Mouse (Mus musculus): Measurements from ENCODE around the gene Psg17. TPM values are rescaled to one million over a fixed set of nuclear protein-coding genes. Genes with fewer than 3 reads are reported as not detected.

Gene Psg17
- total RNA-seq (2023) = not detected

DNA sequence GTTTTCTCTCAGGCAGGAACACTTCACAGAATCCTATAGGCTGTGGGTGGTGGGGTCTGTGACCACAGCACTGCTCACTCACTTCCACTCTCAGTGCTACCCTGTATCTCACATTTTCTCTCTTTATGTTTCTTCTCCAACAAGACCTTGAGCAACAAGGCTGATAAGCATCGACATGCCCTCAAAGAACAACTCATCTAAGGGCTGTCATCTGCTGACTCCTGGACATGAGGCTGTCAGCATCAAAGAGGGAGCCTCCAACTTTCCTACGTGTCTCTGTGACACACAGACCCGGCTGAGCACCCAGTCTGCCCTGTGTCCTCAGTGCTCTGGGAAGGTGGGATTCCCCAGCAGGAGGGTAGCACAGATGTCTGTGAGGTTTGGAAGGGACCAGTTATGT, at the start of gene Psg17:
TSS of gene Psg17 (minus strand) at position 101 of the 400 bp plus-strand sequence.

DNA sequence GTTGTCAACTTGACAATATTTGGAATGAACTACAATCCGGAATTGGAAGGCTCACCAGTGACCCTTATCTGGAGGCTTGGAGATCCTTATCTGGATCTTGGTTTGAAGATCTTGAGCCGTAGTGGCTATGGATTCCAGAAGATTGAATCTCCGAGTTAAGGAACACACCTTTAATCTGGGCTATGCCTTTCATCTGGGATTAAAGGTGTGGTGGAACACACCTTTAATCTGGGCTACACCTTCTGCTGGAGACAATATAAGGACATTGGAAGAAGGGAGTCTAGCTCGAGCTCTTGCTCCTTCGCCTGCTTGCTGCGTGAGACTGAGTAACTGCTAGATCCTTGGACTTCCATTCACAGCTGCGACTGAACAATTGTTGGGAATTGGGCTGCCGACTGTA, 49.6 kb upstream of the Psg17 start, which contains the start of gene Pglyrp1:
TSS of gene Pglyrp1 (plus strand) at position 301 of the 400 bp plus-strand sequence.

DNA sequence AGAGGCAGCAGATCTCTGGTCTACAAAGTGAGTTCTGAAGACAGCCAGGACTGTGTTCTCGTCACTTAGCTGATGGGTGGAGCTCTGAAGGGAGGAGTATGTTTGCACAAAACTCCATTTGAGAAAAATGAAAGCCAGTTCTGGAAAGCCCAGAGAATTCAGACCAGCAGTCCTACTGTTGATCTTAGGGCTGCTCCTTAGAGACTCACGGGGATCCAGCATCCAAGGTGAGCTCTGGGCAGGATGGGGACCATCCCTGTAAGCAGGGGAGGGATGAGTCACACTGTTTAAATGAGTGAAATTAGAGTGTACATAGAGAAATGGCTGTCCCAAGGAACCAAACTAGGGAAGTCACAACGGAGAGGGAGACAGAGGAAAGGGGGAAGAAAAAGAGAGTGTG, 18.5 kb upstream of the Psg17 start, which contains the start of gene Mill2:
TSS of gene Mill2 (plus strand) at position 102 of the 400 bp plus-strand sequence.

DNA sequence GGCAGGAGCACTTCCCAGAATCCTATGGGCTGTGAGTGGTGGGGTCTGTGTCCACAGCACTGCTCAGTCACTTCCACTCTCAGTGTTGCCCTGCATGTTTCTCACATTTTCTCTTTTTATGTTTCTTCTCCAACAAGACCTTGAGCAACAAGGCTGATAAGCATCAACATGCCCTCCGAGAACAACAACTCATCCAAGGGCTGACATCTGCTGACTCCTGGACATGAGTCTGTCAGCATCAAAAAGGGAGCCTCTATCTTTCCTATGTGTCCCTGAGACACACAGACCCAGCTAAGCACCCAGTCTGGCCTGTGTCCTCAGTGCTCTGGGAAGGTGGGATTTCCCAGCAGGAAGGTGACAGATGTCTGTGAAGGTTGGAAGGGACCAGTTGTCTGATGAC, 23.0 kb downstream of the Psg17 start, which contains the start of gene Psg19:
TSS of gene Psg19 (minus strand) at position 101 of the 400 bp plus-strand sequence.

Other genes with a start within 250 kb of the Psg17 start
- not detected for gene Psg23, start 205.1 kb downstream of the Psg17 start, total RNA-seq (2023)
- not detected for gene Psg21, start 164.9 kb downstream of the Psg17 start, total RNA-seq (2023)
- not detected for gene Psg20, start 135.4 kb downstream of the Psg17 start, total RNA-seq (2023)
- gene Psg22, start 103.5 kb downstream of the Psg17 start, total RNA-seq (2023) = not detected
- gene Psg19, start 23.1 kb downstream of the Psg17 start, total RNA-seq (2023) = not detected
- gene Mill2, start 18.4 kb upstream of the Psg17 start, total RNA-seq (2023) = not detected
- gene Pglyrp1, start 49.7 kb upstream of the Psg17 start, total RNA-seq (2023) = 1,000 to 10,000 TPM; 1,945 to 1,998 TPM
- gene Ccdc61, start 88.8 kb upstream of the Psg17 start, total RNA-seq (2023) = 10 to 100 TPM; 12.4 to 17.8 TPM
- under 1 TPM in 1 of 2 experiments, not detected in 1; 0.04 TPM for gene Nova2, start 104.3 kb upstream of the Psg17 start, total RNA-seq (2023)
- gene Nanos2, start 165.8 kb upstream of the Psg17 start, total RNA-seq (2023) = not detected
- under 1 TPM; 0.24 to 0.35 TPM for gene Mypop, start 169.6 kb upstream of the Psg17 start, total RNA-seq (2023)
- 10 to 100 TPM; 15.4 to 18.3 TPM for gene Irf2bp1, start 182.4 kb upstream of the Psg17 start, total RNA-seq (2023)
- not detected for gene Foxa3, start 201.9 kb upstream of the Psg17 start, total RNA-seq (2023)
- 10 to 100 TPM; 55.4 to 60.6 TPM for gene Sympk, start 202.8 kb upstream of the Psg17 start, total RNA-seq (2023)
- not detected for gene Rsph6a, start 233.1 kb upstream of the Psg17 start, total RNA-seq (2023)